28 mouse cellular contexts compared by ENCODE assay signal in genomic region chr3:131318211-131318610, GRCm38 (mm10). TPM values are rescaled to one million over a fixed set of nuclear protein-coding genes. Genes with fewer than 3 reads are reported as not detected.
DNase-seq lines count a peak whose midpoint lies in the region; ATAC-seq and TF ChIP-seq lines count a peak whose summit lies in the region.
"Had no signal": no experiment of that assay in that cellular context is flagged by ENCODE, and none has a peak within 500 bp of the region (broad histone marks: within the 10 kb centered on the region; RNA-seq: fewer than 3 reads in every experiment).

No protein-coding gene starts in this region.

- H3ac ChIP-seq in myocyte (ENCODE audit: control insufficient read depth, insufficient read length), result no peak overlapping the region

- no peak overlapping the region for H3K27ac ChIP-seq in midbrain, embryonic 11.5 days (ENCODE audit: low read depth, low read length)
- no peak overlapping the region for H3K27ac ChIP-seq in midbrain, embryonic 13.5 days
- H3K27ac ChIP-seq in MEL (ENCODE audit: control insufficient read depth, low read depth, low read length), result no peak overlapping the region
- H3K27ac ChIP-seq in hindbrain, embryonic 10.5 days, result no peak overlapping the region
- H3K27ac ChIP-seq: embryonic facial prominence, embryonic 13.5 days; embryonic facial prominence, embryonic 15.5 days; forebrain, embryonic 10.5 days; forebrain, embryonic 12.5 days had no signal

- no peak for TF ChIP-seq RAD21 in MEL (IDR thresholded peaks at IDR 0.05; ENCODE audit: low read depth, low read length)

- no peaks in the 10 kb centered on the region for H3K36me3 ChIP-seq in midbrain, embryonic 11.5 days (ENCODE audit: control insufficient read depth, insufficient read depth, low read length)
- no peaks in the 10 kb centered on the region for H3K36me3 ChIP-seq in midbrain, embryonic 13.5 days
- H3K36me3 ChIP-seq in MEL (ENCODE audit: control insufficient read depth in 1 of 2, insufficient read depth in 2 of 2, low read length in 2 of 2) (no peaks in the 10 kb centered on the region), myocyte (ENCODE audit: control insufficient read depth, insufficient read depth) (no peaks in the 10 kb centered on the region)
- no peaks in the 10 kb centered on the region for H3K36me3 ChIP-seq in hindbrain, embryonic 10.5 days
- H3K36me3 ChIP-seq: embryonic facial prominence, embryonic 13.5 days; embryonic facial prominence, embryonic 15.5 days; forebrain, embryonic 10.5 days; forebrain, embryonic 12.5 days; G1E had no signal

- H3K4me3 ChIP-seq in midbrain, embryonic 11.5 days (ENCODE audit: low read depth, low read length), result no peak overlapping the region
- no peak overlapping the region for H3K4me3 ChIP-seq in midbrain, embryonic 13.5 days (replicated peaks)
- H3K4me3 ChIP-seq in MEL (ENCODE audit: control insufficient read depth in 1 of 2, insufficient read depth in 1 of 2, low read depth in 2 of 2, low read length in 2 of 2), result no peak overlapping the region
- H3K4me3 ChIP-seq in myocyte, result no peak overlapping the region
- no peak overlapping the region for H3K4me3 ChIP-seq in hindbrain, embryonic 10.5 days
- H3K4me3 ChIP-seq: embryonic facial prominence, embryonic 13.5 days; embryonic facial prominence, embryonic 15.5 days; erythroblast, embryonic 14.5 days; forebrain, embryonic 10.5 days; forebrain, embryonic 12.5 days had no signal

- no peak for TF ChIP-seq CTCF in MEL (IDR thresholded peaks at IDR 0.05 in 2 of 3, conservative IDR thresholded peaks at IDR 0.05 in 1 of 3; ENCODE audit: control insufficient read depth in 1 of 3, insufficient read depth in 1 of 3, low read depth in 2 of 3, low read length in 3 of 3, poor library complexity in 1 of 3, severe bottlenecking in 1 of 3)

- TF ChIP-seq EP300 in MEL (IDR thresholded peaks at IDR 0.05; ENCODE audit: low read depth in 1 of 2, low read length in 2 of 2), result no peak

- no peaks in the 10 kb centered on the region for H3K79me2 ChIP-seq in MEL (ENCODE audit: control insufficient read depth, insufficient read depth, low read length, poor library complexity)
- H3K79me2 ChIP-seq in myocyte (ENCODE audit: control insufficient read depth, insufficient read depth), result no peaks in the 10 kb centered on the region

- no peaks in the 10 kb centered on the region for H3K4me1 ChIP-seq in midbrain, embryonic 11.5 days (ENCODE audit: control insufficient read depth, insufficient read depth, low read length)
- H3K4me1 ChIP-seq in midbrain, embryonic 13.5 days (replicated peaks), result no peaks in the 10 kb centered on the region; the same call in 1 of the 2 replicates
- no peaks in the 10 kb centered on the region for H3K4me1 ChIP-seq in MEL (ENCODE audit: control insufficient read depth in 1 of 2, insufficient read depth in 2 of 2, low read length in 2 of 2)
- H3K4me1 ChIP-seq in hindbrain, embryonic 10.5 days (replicated peaks), result peaks cover 18% of the 10 kb centered on the region
- H3K4me1 ChIP-seq: embryonic facial prominence, embryonic 15.5 days had no signal

- no peak overlapping the region for H3K4me2 ChIP-seq in midbrain, embryonic 11.5 days
- H3K4me2 ChIP-seq in midbrain, embryonic 13.5 days (replicated peaks), result no peak overlapping the region
- peak overlapping the region; percentile 43 for H3K4me2 ChIP-seq in myocyte (ENCODE audit: low read depth)
- H3K4me2 ChIP-seq: embryonic facial prominence, embryonic 13.5 days; embryonic facial prominence, embryonic 15.5 days; forebrain, embryonic 12.5 days had no signal

- no peak overlapping the region for H3K9ac ChIP-seq in midbrain, embryonic 11.5 days (ENCODE audit: low read length)
- no peak overlapping the region for H3K9ac ChIP-seq in midbrain, embryonic 13.5 days (replicated peaks)
- H3K9ac ChIP-seq in MEL (ENCODE audit: control insufficient read depth, low read depth, low read length, poor library complexity, severe bottlenecking), result no peak overlapping the region
- H3K9ac ChIP-seq: embryonic facial prominence, embryonic 13.5 days; embryonic facial prominence, embryonic 15.5 days; forebrain, embryonic 12.5 days had no signal

- ATAC-seq in midbrain, embryonic 11.5 days (ENCODE audit: low FRiP score), result no peak
- no peak for ATAC-seq in midbrain, embryonic 13.5 days
- no peak for ATAC-seq in activated CD4-positive, CD25-positive, alpha-beta regulatory T cell, adult 4 months
- ATAC-seq: CD4-positive, CD25-positive, alpha-beta regulatory T cell, adult 4 months; forebrain, embryonic 14.5 days; forebrain, embryonic 16.5 days had no signal

- DNase-seq in midbrain, embryonic 11.5 days (ENCODE audit: low spot score, missing footprints), result peak; percentile 80
- peak; percentile 22 for DNase-seq in MEL (ENCODE audit: low read depth, low spot score)
- DNase-seq in ZHBTc4 (ENCODE audit: low read depth, low spot score), result peak; percentile 21
- DNase-seq in embryo, embryonic 10.5 days (ENCODE audit: low spot score), result no peak
- no peak for DNase-seq in hindbrain, embryonic 10.5 days (ENCODE audit: low spot score)
- DNase-seq: adrenal gland, adult 8-10 months; adrenal gland, postnatal 14 days; adrenal gland, postnatal 36 days; B cell, adult 2 months; cerebellum, adult 11-12 months; cerebellum, adult 2 months; cerebellum, adult 9-10 months; cerebellum, postnatal 10 days; cerebellum, postnatal 25 days; embryo, embryonic 11 days had no signal

- no peaks in the 10 kb centered on the region for H3K27me3 ChIP-seq in midbrain, embryonic 11.5 days (ENCODE audit: control insufficient read depth, insufficient read depth, low read length)
- no peaks in the 10 kb centered on the region for H3K27me3 ChIP-seq in midbrain, embryonic 13.5 days
- H3K27me3 ChIP-seq in MEL (ENCODE audit: control insufficient read depth in 1 of 2, insufficient read depth in 2 of 2, low read length in 2 of 2), result no peaks in the 10 kb centered on the region
- no peaks in the 10 kb centered on the region for H3K27me3 ChIP-seq in myocyte (ENCODE audit: control insufficient read depth, insufficient read depth, insufficient read length)
- peaks cover 8% of the 10 kb centered on the region for H3K27me3 ChIP-seq in hindbrain, embryonic 10.5 days (ENCODE audit: insufficient read depth, poor library complexity, severe bottlenecking)
- H3K27me3 ChIP-seq: CH12.LX; embryonic facial prominence, embryonic 13.5 days; embryonic facial prominence, embryonic 15.5 days; forebrain, embryonic 12.5 days had no signal

- TF ChIP-seq POLR2A in MEL (IDR thresholded peaks at IDR 0.05; ENCODE audit: control insufficient read depth in 1 of 2, insufficient read depth in 1 of 2, low read depth in 1 of 2, low read length in 2 of 2, poor library complexity in 1 of 2), result no peak
- no peak for TF ChIP-seq POLR2A in myocyte (IDR thresholded peaks at IDR 0.05; ENCODE audit: insufficient read length, low read depth)

- WGBS in midbrain, embryonic 11.5 days, result 66% methylated on average over 2 of the region's 2 CpGs
- 58% methylated on average over 2 of the region's 2 CpGs for WGBS in midbrain, embryonic 13.5 days
- 64% methylated on average over 2 of the region's 2 CpGs for WGBS in hindbrain, embryonic 10.5 days

- H3K9me3 ChIP-seq in midbrain, embryonic 11.5 days (ENCODE audit: control insufficient read depth, low read length), result no peaks in the 10 kb centered on the region
- H3K9me3 ChIP-seq in midbrain, embryonic 13.5 days, result no peaks in the 10 kb centered on the region
- H3K9me3 ChIP-seq in MEL (replicated peaks; ENCODE audit: insufficient read depth, low read length), result no peaks in the 10 kb centered on the region
- H3K9me3 ChIP-seq in hindbrain, embryonic 10.5 days, result no peaks in the 10 kb centered on the region
- H3K9me3 ChIP-seq: embryonic facial prominence, embryonic 13.5 days; embryonic facial prominence, embryonic 15.5 days; forebrain, embryonic 10.5 days; forebrain, embryonic 12.5 days had no signal

TF ChIP-seq in MEL, 35 proteins besides CTCF, POLR2A, EP300 and RAD21 (continues in another document):
- TF ChIP-seq ETS1 (IDR thresholded peaks at IDR 0.05; ENCODE audit: low read depth, low read length) (no peak), NRF1 (IDR thresholded peaks at IDR 0.05; ENCODE audit: insufficient read depth, low read depth, low read length, poor library complexity, severe bottlenecking) (no peak), ELF1 (IDR thresholded peaks at IDR 0.05; ENCODE audit: low read depth, low read length) (no peak), MYC (IDR thresholded peaks at IDR 0.05; ENCODE audit: low read depth, low read length) (no peak), GABPA (IDR thresholded peaks at IDR 0.05; ENCODE audit: low read depth, low read length) (no peak), MAX (IDR thresholded peaks at IDR 0.05; ENCODE audit: low read length) (no peak)

TF ChIP-seq in myocyte, 11 proteins besides CTCF, POLR2A, EP300 and RAD21:
- no peak for TF ChIP-seq POLR2AphosphoS2 (IDR thresholded peaks at IDR 0.05; ENCODE audit: insufficient read length, low read depth)
- no peak for TF ChIP-seq TCF12 (IDR thresholded peaks at IDR 0.05; ENCODE audit: insufficient read depth, poor library complexity, severe bottlenecking)
TF ChIP-seq in myocyte: peak in this region for 0.

RNA-seq across cellular contexts. Expression of gene Cyp2u1, which starts 15.2 kb away (rescaled TPM):
- polyA plus RNA-seq in midbrain, embryonic 11.5 days (2014; fragmentation: Nextera tagmentation; extraction: Ambion mirVana), result 1.1 and 1.9 TPM in 2 replicates
- 3.8 and 4.8 TPM in 2 replicates for polyA plus RNA-seq in midbrain, embryonic 13.5 days (2015; fragmentation: Nextera tagmentation; extraction: Ambion mirVana)
- total RNA-seq in MEL (2012; rRNA removed), result 3.5 and 4.5 TPM in 2 replicates
- 1 to 10 TPM in 1 of 2 experiments, not detected in 1; 3.6 TPM for polyA plus RNA-seq in MEL (2012; ENCODE audit: insufficient read depth in 1 of 2, insufficient read length in 2 of 2, low read depth in 1 of 2, low replicate concordance in 2 of 2, missing spikeins in 1 of 2)
- polyA plus RNA-seq in myocyte (2012; fragmentation: generic; extraction: Trizol), result 4.1 TPM
- polyA plus RNA-seq in activated CD4-positive, CD25-positive, alpha-beta regulatory T cell, adult 4 months (2017; shearing (Covaris generic)), result 1 to 10 TPM in 1 of 2 experiments, under 1 TPM in 1; 0.98 to 1.0 TPM
- 0.91 and 1.5 TPM in 2 replicates for polyA plus RNA-seq in hindbrain, embryonic 10.5 days (2016; fragmentation: Nextera tagmentation; extraction: Ambion mirVana)
- polyA plus RNA-seq: erythroblast, embryonic 14.5 days; G1E had no signal

RNA-seq across cellular contexts. Expression of gene Hadh, which starts 46.3 kb away (rescaled TPM):
- polyA plus RNA-seq in midbrain, embryonic 11.5 days (2014; fragmentation: Nextera tagmentation; extraction: Ambion mirVana), result 66.5 and 71.6 TPM in 2 replicates
- polyA plus RNA-seq in midbrain, embryonic 13.5 days (2015; fragmentation: Nextera tagmentation; extraction: Ambion mirVana), result 30.1 and 31.6 TPM in 2 replicates
- total RNA-seq in MEL (2012; rRNA removed), result 39.1 and 42.3 TPM in 2 replicates
- 10 to 100 TPM in 1 of 2 experiments, not detected in 1; 66.9 TPM for polyA plus RNA-seq in MEL (2012; ENCODE audit: insufficient read depth in 1 of 2, insufficient read length in 2 of 2, low read depth in 1 of 2, low replicate concordance in 2 of 2, missing spikeins in 1 of 2)
- 70.7 TPM for polyA plus RNA-seq in myocyte (2012; fragmentation: generic; extraction: Trizol)
- 10 to 100 TPM; 74.7 to 79.3 TPM for polyA plus RNA-seq in activated CD4-positive, CD25-positive, alpha-beta regulatory T cell, adult 4 months (2017; shearing (Covaris generic))
- 73.1 and 81.1 TPM in 2 replicates for polyA plus RNA-seq in hindbrain, embryonic 10.5 days (2016; fragmentation: Nextera tagmentation; extraction: Ambion mirVana)

Comparison
In these comparisons a context has a peak if more than half of its experiments do, and no peak if none do; other contexts are left out.
1. DNase-seq: peak in midbrain, embryonic 11.5 days (single experiment), MEL (single experiment) and ZHBTc4 (single experiment); none in embryo, embryonic 10.5 days (single experiment) and hindbrain, embryonic 10.5 days (single experiment).